8 mouse cellular contexts compared by ENCODE assay signal in the genomic region with DNA sequence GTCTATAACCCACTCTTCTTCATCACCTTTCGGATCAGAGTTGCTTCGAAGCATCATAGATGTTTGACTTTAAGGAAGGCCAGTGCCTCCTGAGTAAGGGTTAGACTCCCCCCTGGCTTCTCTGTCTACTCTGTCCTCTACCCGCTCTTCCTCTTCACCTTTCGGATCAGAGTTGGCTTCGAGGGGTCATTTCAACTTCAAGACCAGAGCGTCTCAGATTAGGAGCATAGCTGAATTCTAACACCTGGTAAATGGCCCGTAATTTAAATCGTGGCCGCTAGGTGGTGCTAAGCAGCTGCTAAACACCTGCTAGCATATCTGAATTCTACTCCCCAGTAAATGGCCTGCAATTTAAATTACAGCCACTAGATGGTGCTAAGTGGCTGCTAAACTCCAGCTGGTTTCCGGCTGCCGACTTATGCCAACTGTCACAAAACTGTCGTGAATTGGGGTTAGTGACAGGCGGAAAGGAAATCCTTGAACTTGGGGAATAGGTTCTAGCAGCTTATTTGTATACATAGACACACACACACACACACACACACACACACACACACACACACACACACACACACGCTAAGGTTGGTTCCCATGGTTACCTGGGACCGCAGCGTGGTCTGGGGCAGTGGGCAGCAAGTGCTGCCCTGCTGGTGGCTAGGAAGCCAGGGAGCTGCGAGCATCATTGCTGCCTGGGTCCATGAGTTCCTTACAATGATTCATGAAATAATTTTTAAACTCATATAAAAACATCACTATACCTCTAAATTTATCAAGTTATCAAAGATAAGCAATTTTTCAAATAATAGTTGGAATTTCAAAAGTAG.
DNase-seq lines count a peak whose midpoint lies in the region; ATAC-seq lines count a peak whose summit lies in the region.

No protein-coding gene starts in this region.

- peak; percentile 99 for ATAC-seq in erythroblast, adult 5-6 weeks (replicated peaks; ENCODE audit: low FRiP score, poor library complexity, severe bottlenecking)
- ATAC-seq in kidney, embryonic 15.5 days (replicated peaks; ENCODE audit: low FRiP score): peak; percentile 94
- peak; percentile 100 for ATAC-seq in monocyte, adult 5-6 weeks (replicated peaks; ENCODE audit: insufficient number of reproducible peaks, low FRiP score, low TSS enrichment, poor library complexity, severe bottlenecking)

- no peaks in the 10 kb centered on the region for H3K4me1 ChIP-seq in heart, embryonic 10.5 days
- H3K4me1 ChIP-seq in kidney, embryonic 15.5 days: no peaks in the 10 kb centered on the region

- peak overlapping the region; percentile 60 for H3K4me2 ChIP-seq in kidney, embryonic 15.5 days

- peak overlapping the region; percentile 61 for H3K4me3 ChIP-seq in heart, embryonic 10.5 days
- peak overlapping the region; percentile 53 for H3K4me3 ChIP-seq in kidney, embryonic 15.5 days (replicated peaks)

- H3K27me3 ChIP-seq in heart, embryonic 10.5 days (ENCODE audit: insufficient read depth, poor library complexity, severe bottlenecking): no peaks in the 10 kb centered on the region
- no peaks in the 10 kb centered on the region for H3K27me3 ChIP-seq in kidney, embryonic 15.5 days

- H3K27ac ChIP-seq in heart, embryonic 10.5 days: peak overlapping the region; percentile 85
- H3K27ac ChIP-seq in kidney, embryonic 15.5 days: no peak overlapping the region

- no peaks in the 10 kb centered on the region for H3K9me3 ChIP-seq in heart, embryonic 10.5 days
- 0 out of 2 replicates have a peak, but pooled peaks cover 4% of the 10 kb centered on the region for H3K9me3 ChIP-seq in kidney, embryonic 15.5 days (replicated peaks)

- H3K9ac ChIP-seq in kidney, embryonic 15.5 days: no peak overlapping the region

- WGBS in heart, embryonic 10.5 days: 22% methylated on average over 17 of the region's 17 CpGs
- WGBS in kidney, embryonic 15.5 days: 21% methylated on average over 17 of the region's 17 CpGs

- no peaks in the 10 kb centered on the region for H3K36me3 ChIP-seq in heart, embryonic 10.5 days
- H3K36me3 ChIP-seq in kidney, embryonic 15.5 days: no peaks in the 10 kb centered on the region

- peak; percentile 91 to 93 for DNase-seq in B cell, adult 2 months
- peak; percentile 99 for DNase-seq in brain, adult 2 months (ENCODE audit: low read depth, low spot score)
- DNase-seq in heart, embryonic 10.5 days (ENCODE audit: low spot score): peak; percentile 94
- DNase-seq in liver: peak; percentile 92
- peak; percentile 93 to 96 for DNase-seq in spleen, postnatal 4 days (ENCODE audit: low spot score in 2 of 2)
